Mouse (Mus musculus) adrenal gland, adult 18-20 months (tissue): ENCODE measurements around the gene Gm8871. TPM values are rescaled to one million over a fixed set of nuclear protein-coding genes. Genes with fewer than 3 reads are reported as not detected.
"Not testable (repeated sequence)": the region's sequence is repeated elsewhere in the genome, so short reads cannot be mapped to it uniquely, and the experiment has no call there.

Experiments used
- DNase-seq, 2 experiments: peaks; one replicate each; pipeline ENCODE4 v3.0.0; 2021 to 2022; ENCODE audit warnings: low spot score in 2 of 2
- long read RNA-seq, 2 experiments: library from polyadenylated mRNA; stranded (forward); transcript quantifications; one replicate each; pipeline ENCODE4 v2.0.0; 2021
- total RNA-seq, 2 experiments: library from RNA; stranded (reverse); gene quantifications; 1 replicate in 1 of 2; 2 replicates in 1 of 2; pipeline ENCODE4 v1.2.3; 2021

Gm8871 gene
- total RNA-seq = not detected
- long read RNA-seq, experiment 1 = 0 reads
- long read RNA-seq, experiment 2 = 0 reads

DNA sequence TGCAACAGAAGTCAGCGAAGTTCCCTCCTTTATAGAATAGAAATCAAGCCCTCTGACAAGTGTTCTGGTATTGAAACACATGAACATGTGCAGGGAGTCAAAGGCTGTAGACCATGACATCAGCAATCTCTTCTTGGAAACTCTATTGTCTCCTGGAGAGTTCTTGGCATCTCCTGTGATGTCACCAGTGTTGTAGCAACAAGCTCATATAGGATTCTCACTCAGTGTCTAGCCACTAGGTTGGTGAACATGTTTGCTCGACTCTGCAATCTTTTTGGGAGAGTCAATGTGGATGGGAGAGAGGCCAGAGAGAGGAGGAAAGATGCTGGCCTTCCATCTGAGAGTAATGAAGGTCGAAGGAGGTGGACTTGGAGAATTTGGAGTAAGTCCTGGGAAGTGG lies at the start of gene Gm8871, which contains the start of gene Gm8857:
Gm8871 (plus strand) TSS at position 301 of the 400 bp plus-strand sequence.
Gm8857 (plus strand) TSS at position 303 of the 400 bp plus-strand sequence.
- not testable (repeated sequence) for DNase-seq

GRCm38 (mm10) chr5:10953512-10953911 lies 5.9 kb downstream of the Gm8871 start:
- DNase-seq = not testable (repeated sequence)

DNA sequence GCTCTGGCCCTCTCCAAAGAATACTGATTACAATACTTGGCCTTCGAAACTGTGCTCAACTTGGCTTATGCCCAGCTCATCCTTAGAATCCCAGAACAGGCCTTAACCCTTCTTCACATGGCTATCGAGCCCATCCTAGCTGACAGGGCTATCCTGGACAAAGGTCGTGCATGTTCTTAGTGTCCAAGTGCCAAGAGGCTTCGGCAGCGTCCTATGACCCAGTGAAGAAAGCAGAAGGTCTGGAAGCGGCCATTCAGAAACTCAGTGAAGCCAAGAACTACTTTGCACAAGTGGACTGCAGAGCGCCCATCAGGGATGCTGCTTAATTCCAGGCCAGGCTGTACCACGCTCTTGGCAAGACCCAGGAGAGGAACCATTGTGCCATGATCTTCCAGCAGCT lies 10.5 kb downstream of the Gm8871 start:
- DNase-seq = not testable (repeated sequence)

Other genes with a start within 250 kb of the Gm8871 start
- gene Gm8857, start within 50 bp of the Gm8871 start, total RNA-seq = not detected
- gene Gm8879, start 179.8 kb downstream of the Gm8871 start, total RNA-seq = not detected
- not detected for gene Gm5861, start 235.3 kb downstream of the Gm8871 start, total RNA-seq